Mouse (Mus musculus) CH12.LX (cell line): Measurements from ENCODE around the gene Gmds.

Experiments
- CHD2 ChIP-seq: IDR thresholded peaks from 2 replicates; pipeline ENCODE4 v1.6.1; 2011; ENCODE audit warnings: low read length, improper control_type of control experiment
- CTCF ChIP-seq, 2 experiments: IDR thresholded peaks in 1 of 2; conservative IDR thresholded peaks in 1 of 2; 2 replicates each; pipeline ENCODE4 v1.5.1; 2011 to 2012; ENCODE audit warnings: low read depth in 2 of 2, low read length in 2 of 2, improper control_type of control experiment in 1 of 2, inconsistent platforms in 1 of 2, mild to moderate bottlenecking in 1 of 2, moderate library complexity in 1 of 2
- E2F4 ChIP-seq: IDR thresholded peaks from 2 replicates; pipeline ENCODE4 v1.6.1; 2011; ENCODE audit warnings: low read depth, low read length, improper control_type of control experiment; ENCODE audit not compliant: insufficient replicate concordance
- ELF1 ChIP-seq: IDR thresholded peaks from 2 replicates; pipeline ENCODE4 v1.6.1; 2014; ENCODE audit warnings: low read depth, mild to moderate bottlenecking, inconsistent platforms, low read length, improper control_type of control experiment
- EP300 ChIP-seq: IDR thresholded peaks from 2 replicates; pipeline ENCODE4 v1.6.1; 2011; ENCODE audit warnings: low read length, improper control_type of control experiment
- HCFC1 ChIP-seq: IDR thresholded peaks from 2 replicates; pipeline ENCODE4 v1.6.1; 2012; ENCODE audit warnings: low read depth, mild to moderate bottlenecking, inconsistent platforms, low read length, improper control_type of control experiment
- JUN ChIP-seq: IDR thresholded peaks from 2 replicates; pipeline ENCODE4 v1.6.1; 2011; ENCODE audit warnings: low read depth, mild to moderate bottlenecking, low read length, improper control_type of control experiment, moderate library complexity; ENCODE audit not compliant: insufficient read depth
- MEF2A ChIP-seq: IDR thresholded peaks from 2 replicates; pipeline ENCODE4 v1.6.1; 2014; ENCODE audit warnings: low read depth, mild to moderate bottlenecking, inconsistent platforms, low read length, improper control_type of control experiment, borderline replicate concordance
- NELFE ChIP-seq: IDR thresholded peaks from 2 replicates; pipeline ENCODE4 v1.6.1; 2011; ENCODE audit warnings: low read depth, low read length, improper control_type of control experiment
- POLR2A ChIP-seq: IDR thresholded peaks from 2 replicates; pipeline ENCODE4 v1.6.1; 2011; ENCODE audit warnings: low read depth, mild to moderate bottlenecking, improper control_type of control experiment, low read length
- RAD21 ChIP-seq: IDR thresholded peaks from 2 replicates; pipeline ENCODE4 v1.6.1; 2011; ENCODE audit warnings: low read depth, mild to moderate bottlenecking, low read length, improper control_type of control experiment, moderate library complexity
- RCOR1 ChIP-seq: conservative IDR thresholded peaks from 2 replicates; pipeline ENCODE4 v1.6.1; 2012; ENCODE audit warnings: low read depth, mild to moderate bottlenecking, inconsistent platforms, low read length, improper control_type of control experiment

GRCm38 (mm10) chr13:31860200-31860599 lies 478.3 kb downstream of the Gmds start:
- TF ChIP-seq CTCF (conservative IDR thresholded peaks at IDR 0.05 in 1 of 2, IDR thresholded peaks at IDR 0.05 in 1 of 2; ENCODE audit: low read depth in 2 of 2, low read length in 2 of 2): no peak
- no peak for TF ChIP-seq ELF1
- no peak for TF ChIP-seq NELFE
- TF ChIP-seq POLR2A: no peak
- no peak for TF ChIP-seq RAD21
- TF ChIP-seq EP300: no peak
- TF ChIP-seq RCOR1: no peak
- TF ChIP-seq JUN: no peak
- no peak for TF ChIP-seq HCFC1
- TF ChIP-seq E2F4: no peak
- no peak for TF ChIP-seq MEF2A
- TF ChIP-seq CHD2: no peak
